Comparison of ENCODE assay signal across 8 mouse cellular contexts in genomic region chr2:167595761-167596171, GRCm38 (mm10). TPM values are rescaled to one million over a fixed set of nuclear protein-coding genes. Genes with fewer than 3 reads are reported as not detected.
A peak's percentile ranks its signal among the peaks of the same experiment; 100 is the strongest.
DNase-seq lines count a peak whose midpoint lies in the region; ATAC-seq lines count a peak whose summit lies in the region.

No protein-coding gene starts in this region.

- no peaks in the 10 kb centered on the region for H3K9me3 ChIP-seq in hindbrain, embryonic 15.5 days

- 53% methylated on average over 14 of the region's 14 CpGs for WGBS in hindbrain, embryonic 15.5 days

- no peak overlapping the region for H3K4me2 ChIP-seq in hindbrain, embryonic 15.5 days

- H3K27me3 ChIP-seq in hindbrain, embryonic 15.5 days, result peaks cover 4% of the 10 kb centered on the region; the same call in 1 of the 2 replicates

- no peak overlapping the region for H3K4me3 ChIP-seq in hindbrain, embryonic 15.5 days

- no peak for ATAC-seq in hindbrain, embryonic 15.5 days (ENCODE audit: low FRiP score, low read depth)
- no peak for ATAC-seq in granulocyte monocyte progenitor cell, adult 5-6 weeks (replicated peaks; ENCODE audit: poor library complexity, severe bottlenecking)
- no peak for ATAC-seq in erythroblast, adult 5-6 weeks (replicated peaks; ENCODE audit: low FRiP score, poor library complexity, severe bottlenecking)

- DNase-seq in ovary, adult 18-20 months (ENCODE audit: low spot score), result peak; percentile 40
- DNase-seq in ovary, postnatal 10 days (ENCODE audit: low spot score), result no peak
- peak; percentile 79 for DNase-seq in fibroblast of lung, adult 2 months (ENCODE audit: low read depth)
- DNase-seq in mesoderm, embryonic 11.5 days (ENCODE audit: low read depth, low spot score), result peak; percentile 84
- no peak for DNase-seq in layer of hippocampus, adult 11-12 months (ENCODE audit: low spot score)

- H3K27ac ChIP-seq in hindbrain, embryonic 15.5 days (replicated peaks), result peak overlapping the region; percentile 35; the same call in 1 of the 2 replicates

- peaks cover 17% of the 10 kb centered on the region for H3K4me1 ChIP-seq in hindbrain, embryonic 15.5 days (replicated peaks)

- H3K9ac ChIP-seq in hindbrain, embryonic 15.5 days, result no peak overlapping the region

- H3K36me3 ChIP-seq in hindbrain, embryonic 15.5 days, result no peaks in the 10 kb centered on the region

RNA-seq across cellular contexts. Expression of gene Ube2v1, which starts 36.1 kb away (rescaled TPM):
- 334 and 356 TPM in 2 replicates for polyA plus RNA-seq in hindbrain, embryonic 15.5 days (2015; fragmentation: Nextera tagmentation; extraction: Ambion mirVana)
- total RNA-seq in granulocyte monocyte progenitor cell, adult 5-6 weeks (2014; fragmentation: Nextera tagmentation), result 112 and 155 TPM in 2 replicates
- total RNA-seq in granulocyte monocyte progenitor cell, adult 5-6 weeks (2017), result 49.7 and 50.5 TPM in 2 replicates
- total RNA-seq in erythroblast, adult 5-6 weeks (2015; ENCODE audit: low replicate concordance), result 134 and 176 TPM in 2 replicates
- 150 and 202 TPM in 2 replicates for total RNA-seq in erythroblast, adult 5-6 weeks (2017; ENCODE audit: low replicate concordance)

RNA-seq across cellular contexts. Expression of gene Snai1, which starts 57.8 kb away (rescaled TPM):
- polyA plus RNA-seq in hindbrain, embryonic 15.5 days (2015; fragmentation: Nextera tagmentation; extraction: Ambion mirVana), result 5.9 and 6.6 TPM in 2 replicates
- not detected in 2 replicates for total RNA-seq in granulocyte monocyte progenitor cell, adult 5-6 weeks (2014; fragmentation: Nextera tagmentation)
- total RNA-seq in granulocyte monocyte progenitor cell, adult 5-6 weeks (2017), result not detected in 2 replicates
- not detected in 2 replicates for total RNA-seq in erythroblast, adult 5-6 weeks (2015; ENCODE audit: low replicate concordance)
- total RNA-seq in erythroblast, adult 5-6 weeks (2017; ENCODE audit: low replicate concordance), result 0.70 TPM in 1 of 2 replicates, not detected in the other

Comparison
In these comparisons a context has a peak if more than half of its experiments do, and no peak if none do; other contexts are left out.
1. DNase-seq: peak in ovary, adult 18-20 months (single experiment), fibroblast of lung, adult 2 months (single experiment) and mesoderm, embryonic 11.5 days (single experiment); none in ovary, postnatal 10 days (single experiment) and layer of hippocampus, adult 11-12 months (single experiment).